Mouse (Mus musculus): ENCODE data around the gene Carhsp1. TPM values are rescaled to one million over a fixed set of nuclear protein-coding genes. Genes with fewer than 3 reads are reported as not detected.

The Carhsp1 gene
- polyA plus RNA-seq, 1 experiment from 2014 or later: 27.7 TPM

GRCm38 (mm10) chr16:8669432-8669831 lies 2.5 kb downstream of the Carhsp1 start:
- TF ChIP-seq CTCF (IDR thresholded peaks at IDR 0.05; ENCODE audit: low read depth): no peak
- peak; percentile 41 for DNase-seq

GRCm38 (mm10) chr16:8668386-8668785 lies 3.6 kb downstream of the Carhsp1 start:
- H3K4me2 ChIP-seq: no peak overlapping the region
- TF ChIP-seq CTCF (IDR thresholded peaks at IDR 0.05; ENCODE audit: low read depth): no peak
- peaks cover 12% of the 10 kb centered on the region; the same call in 1 of the 2 replicates for H3K4me1 ChIP-seq (ENCODE audit: insufficient read depth)
- H3K36me3 ChIP-seq (ENCODE audit: insufficient read depth): peaks cover 6% of the 10 kb centered on the region
- no peak overlapping the region for H3K4me3 ChIP-seq (ENCODE audit: low read depth, low read length)
- no peaks in the 10 kb centered on the region for H3K9me3 ChIP-seq (ENCODE audit: low read depth, low read length)
- 0 out of 2 replicates have a peak, but pooled peaks cover 4% of the 10 kb centered on the region for H3K27me3 ChIP-seq (ENCODE audit: insufficient read depth, low read length)
- no peak overlapping the region for H3K9ac ChIP-seq
- WGBS: 70% methylated on average over 2 of the region's 2 CpGs
- no peak for ATAC-seq (ENCODE audit: insufficient read depth)
- DNase-seq: no peak
- H3K27ac ChIP-seq (ENCODE audit: low read depth): no peak overlapping the region

More at GRCm38 (mm10) chr16:8669432-8669831, 2.5 kb downstream of the Carhsp1 start:
- Histone ChIP-seq H3K4me3 (ENCODE audit: low read depth, low read length) (peak overlapping the region; percentile 66; the same call in 1 of the 2 replicates), H3K36me3 (ENCODE audit: insufficient read depth) (no peaks in the 10 kb centered on the region; the same call in 1 of the 2 replicates), H3K27ac (ENCODE audit: low read depth) (no peak overlapping the region), H3K4me1 (ENCODE audit: insufficient read depth) (peaks cover 12% of the 10 kb centered on the region; the same call in 1 of the 2 replicates), H3K4me2 (peak overlapping the region; percentile 81), H3K9me3 (ENCODE audit: low read depth, low read length) (no peaks in the 10 kb centered on the region), H3K27me3 (ENCODE audit: insufficient read depth, low read length) (0 out of 2 replicates have a peak, but pooled peaks cover 4% of the 10 kb centered on the region), H3K9ac (peak overlapping the region; percentile 65)
- no peak for ATAC-seq (ENCODE audit: insufficient read depth)
- WGBS: 58% methylated on average over 5 of the region's 5 CpGs

- H3K4me2 ChIP-seq: no peak overlapping the region
- ATAC-seq (ENCODE audit: insufficient read depth) (no peak), DNase-seq (no peak)
- no peak overlapping the region for H3K4me3 ChIP-seq (ENCODE audit: low read depth, low read length)
- WGBS: 60% methylated on average over 4 of the region's 4 CpGs
- no peak overlapping the region; the same call in 1 of the 2 replicates for H3K9ac ChIP-seq
- peaks cover 12% of the 10 kb centered on the region; the same call in 1 of the 2 replicates for H3K4me1 ChIP-seq (ENCODE audit: insufficient read depth)
- H3K9me3 ChIP-seq (ENCODE audit: low read depth, low read length): no peaks in the 10 kb centered on the region
- TF ChIP-seq CTCF (IDR thresholded peaks at IDR 0.05; ENCODE audit: low read depth): no peak
- 0 out of 2 replicates have a peak, but pooled peaks cover under 1% of the 10 kb centered on the region for H3K27me3 ChIP-seq (ENCODE audit: insufficient read depth, low read length)
- H3K27ac ChIP-seq (ENCODE audit: low read depth): no peak overlapping the region; the same call in 1 of the 2 replicates
- H3K36me3 ChIP-seq (ENCODE audit: insufficient read depth): peaks cover 11% of the 10 kb centered on the region
These were observed 4.1 kb downstream of the Carhsp1 start for GRCm38 (mm10) chr16:8667814-8668213.

- Histone ChIP-seq H3K9me3 (ENCODE audit: low read depth, low read length) (no peaks in the 10 kb centered on the region), H3K4me1 (ENCODE audit: insufficient read depth) (peaks cover 12% of the 10 kb centered on the region; the same call in 1 of the 2 replicates), H3K27me3 (ENCODE audit: insufficient read depth, low read length) (no peaks in the 10 kb centered on the region), H3K9ac (no peak overlapping the region; the same call in 1 of the 2 replicates), H3K36me3 (ENCODE audit: insufficient read depth) (peaks cover 16% of the 10 kb centered on the region), H3K4me2 (no peak overlapping the region), H3K4me3 (ENCODE audit: low read depth, low read length) (no peak overlapping the region), H3K27ac (ENCODE audit: low read depth) (no peak overlapping the region; the same call in 1 of the 2 replicates)
- TF ChIP-seq CTCF (IDR thresholded peaks at IDR 0.05; ENCODE audit: low read depth): no peak
- 66% methylated on average over 7 of the region's 7 CpGs for WGBS
- ATAC-seq (ENCODE audit: insufficient read depth) (no peak), DNase-seq (no peak)
These were observed 4.7 kb downstream of the Carhsp1 start for GRCm38 (mm10) chr16:8667261-8667660.

GRCm38 (mm10) chr16:8666452-8666851 lies 5.5 kb downstream of the Carhsp1 start:
- no peak for TF ChIP-seq CTCF (IDR thresholded peaks at IDR 0.05; ENCODE audit: low read depth)
- H3K27me3 ChIP-seq (ENCODE audit: insufficient read depth, low read length): no peaks in the 10 kb centered on the region
- no peaks in the 10 kb centered on the region for H3K9me3 ChIP-seq (ENCODE audit: low read depth, low read length)
- H3K4me3 ChIP-seq (ENCODE audit: low read depth, low read length): no peak overlapping the region
- no peak overlapping the region for H3K9ac ChIP-seq
- no peak overlapping the region for H3K27ac ChIP-seq (ENCODE audit: low read depth)
- H3K4me2 ChIP-seq: no peak overlapping the region
- 50% methylated on average over 2 of the region's 2 CpGs for WGBS
- H3K36me3 ChIP-seq (ENCODE audit: insufficient read depth): peaks cover 24% of the 10 kb centered on the region
- peak; percentile 30 for DNase-seq
- peaks cover 12% of the 10 kb centered on the region; the same call in 1 of the 2 replicates for H3K4me1 ChIP-seq (ENCODE audit: insufficient read depth)
- no peak for ATAC-seq (ENCODE audit: insufficient read depth)

GRCm38 (mm10) chr16:8665367-8665766 lies 6.6 kb downstream of the Carhsp1 start:
- DNase-seq: no peak
- H3K4me3 ChIP-seq (ENCODE audit: low read depth, low read length): no peak overlapping the region
- no peak overlapping the region for H3K9ac ChIP-seq
- no peaks in the 10 kb centered on the region for H3K9me3 ChIP-seq (ENCODE audit: low read depth, low read length)
- no peak overlapping the region for H3K4me2 ChIP-seq
- TF ChIP-seq CTCF (IDR thresholded peaks at IDR 0.05; ENCODE audit: low read depth): no peak
- peaks cover 9% of the 10 kb centered on the region; the same call in 1 of the 2 replicates for H3K4me1 ChIP-seq (ENCODE audit: insufficient read depth)
- ATAC-seq (ENCODE audit: insufficient read depth): no peak
- peaks cover 32% of the 10 kb centered on the region for H3K36me3 ChIP-seq (ENCODE audit: insufficient read depth)
- H3K27me3 ChIP-seq (ENCODE audit: insufficient read depth, low read length): no peaks in the 10 kb centered on the region
- H3K27ac ChIP-seq (ENCODE audit: low read depth): peak overlapping the region; percentile 0; the same call in 1 of the 2 replicates
- WGBS: 66% methylated on average over 5 of the region's 5 CpGs

- Histone ChIP-seq H3K4me2 (no peak overlapping the region), H3K9me3 (ENCODE audit: low read depth, low read length) (no peaks in the 10 kb centered on the region), H3K4me3 (ENCODE audit: low read depth, low read length) (no peak overlapping the region), H3K4me1 (ENCODE audit: insufficient read depth) (peaks cover 2% of the 10 kb centered on the region; the same call in 1 of the 2 replicates), H3K36me3 (ENCODE audit: insufficient read depth) (peaks cover 46% of the 10 kb centered on the region), H3K27ac (ENCODE audit: low read depth) (no peak overlapping the region), H3K9ac (no peak overlapping the region), H3K27me3 (ENCODE audit: insufficient read depth, low read length) (no peaks in the 10 kb centered on the region)
- 82% methylated on average over 24 of the region's 24 CpGs for WGBS
- ATAC-seq (ENCODE audit: insufficient read depth) (no peak), DNase-seq (no peak)
- no peak for TF ChIP-seq CTCF (IDR thresholded peaks at IDR 0.05; ENCODE audit: low read depth)
These were observed 8.1 kb downstream of the Carhsp1 start for GRCm38 (mm10) chr16:8663606-8664539.

All from lung, embryonic 14.5 days (tissue).